ENCODE assay signal across 8 mouse cellular contexts in genomic region chr11:72961072-72961980, GRCm38 (mm10). TPM values are rescaled to one million over a fixed set of nuclear protein-coding genes. Genes with fewer than 3 reads are reported as not detected.
A peak's percentile ranks its signal among the peaks of the same experiment; 100 is the strongest.
DNase-seq lines count a peak whose midpoint lies in the region; ATAC-seq and TF ChIP-seq lines count a peak whose summit lies in the region.

TSS of gene Atp2a3 (plus strand) at chr11:72961169.

- H3K9ac ChIP-seq in intestine, postnatal 0 days (ENCODE audit: low read depth, low read length): 0 out of 2 replicates have a peak within 1 kb of the TSS, but pooled peaks have one; percentile 23

- TF ChIP-seq CTCF in intestine, postnatal 0 days (IDR thresholded peaks at IDR 0.05; ENCODE audit: low read depth): no peak

- H3K4me2 ChIP-seq in intestine, postnatal 0 days (replicated peaks; ENCODE audit: low read depth): peak within 1 kb of the TSS; percentile 66

- H3K27ac ChIP-seq in intestine, postnatal 0 days (ENCODE audit: low read depth, low read length): 0 out of 2 replicates have a peak within 1 kb of the TSS, but pooled peaks have one; percentile 2

- H3K9me3 ChIP-seq in intestine, postnatal 0 days (ENCODE audit: control insufficient read depth): no peaks in the 10 kb centered on the region

- peak within 1 kb of the TSS; percentile 40 for H3K4me3 ChIP-seq in intestine, postnatal 0 days (ENCODE audit: low read depth, low read length)

- H3K4me1 ChIP-seq in intestine, postnatal 0 days (replicated peaks; ENCODE audit: control insufficient read depth, insufficient read depth, low read length): peaks cover 8% of the 10 kb centered on the region

- H3K36me3 ChIP-seq in intestine, postnatal 0 days (ENCODE audit: control insufficient read depth, insufficient read depth): no peaks in the 10 kb centered on the region

- peak; percentile 44; the same call in 1 of the 2 replicates for ATAC-seq in intestine, postnatal 0 days

- peak; percentile 86 for DNase-seq in CD4-positive helper T cell, adult 2 months (ENCODE audit: low read depth, low spot score)
- peak; percentile 29 for DNase-seq in adrenal gland, postnatal 25 days
- peak; percentile 96 for DNase-seq in heart, adult 11 months
- DNase-seq in lung, postnatal 25 days (ENCODE audit: low spot score): peak; percentile 76
- peak; percentile 78 to 85 for DNase-seq in spleen, adult 18-20 months
- no peak for DNase-seq in yolk sac, embryonic 10.5 days (ENCODE audit: low spot score)
- DNase-seq in layer of hippocampus, postnatal 36 days: no peak

- H3K27me3 ChIP-seq in intestine, postnatal 0 days (replicated peaks; ENCODE audit: control insufficient read depth, insufficient read depth, low read length): 0 out of 2 replicates have a peak, but pooled peaks cover 4% of the 10 kb centered on the region

- 7% methylated on average over 69 of the region's 70 CpGs for WGBS in intestine, postnatal 0 days

RNA-seq across cellular contexts. Expression of gene Atp2a3, which starts in this region (rescaled TPM):
- total RNA-seq in adrenal gland, postnatal 25 days (2021): 5.4 and 6.3 TPM in 2 replicates
- polyA plus RNA-seq in intestine, postnatal 0 days (2015; fragmentation: Nextera tagmentation; extraction: Ambion mirVana): 16.2 and 16.7 TPM in 2 replicates
- total RNA-seq in layer of hippocampus, postnatal 36 days (2021): 1 to 10 TPM; 4.3 to 5.7 TPM

Comparison
In these comparisons a context has a peak if more than half of its experiments do, and no peak if none do; other contexts are left out.
1. DNase-seq: peak in CD4-positive helper T cell, adult 2 months (single experiment), adrenal gland, postnatal 25 days (single experiment), heart, adult 11 months (single experiment), lung, postnatal 25 days (single experiment) and spleen, adult 18-20 months (2 of 2); none in yolk sac, embryonic 10.5 days (single experiment) and layer of hippocampus, postnatal 36 days (0 of 2).